Mouse (Mus musculus): ENCODE results near the gene Nipa1. TPM values are rescaled to one million over a fixed set of nuclear protein-coding genes. Genes with fewer than 3 reads are reported as not detected.

The Nipa1 gene
- polyA plus RNA-seq, 1 experiment from 2014 or later = 14.8 TPM

DNA sequence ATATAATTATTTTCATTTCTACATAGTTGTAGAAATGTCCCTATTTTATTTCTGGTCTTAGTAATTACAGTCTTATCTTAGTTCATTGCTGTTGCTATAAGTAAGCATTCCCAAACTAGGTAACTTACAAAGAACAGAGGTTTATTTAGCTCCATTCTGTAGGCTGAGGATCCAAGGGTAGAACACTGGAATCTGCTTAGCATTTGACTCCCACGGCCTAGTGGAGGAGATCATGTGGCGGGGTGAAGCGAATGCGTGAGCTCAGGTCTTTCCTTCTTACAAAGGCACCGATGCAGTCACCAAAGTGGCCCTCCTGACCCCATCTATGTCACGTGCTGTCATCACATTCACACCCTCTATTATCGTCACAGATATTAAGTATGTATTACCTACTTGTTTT, 27.9 kb downstream of the Nipa1 start:
- no peaks in the 10 kb centered on the region for H3K36me3 ChIP-seq (ENCODE audit: poor library complexity, severe bottlenecking)
- H3K27me3 ChIP-seq = no peaks in the 10 kb centered on the region
- H3K27ac ChIP-seq = no peak overlapping the region
- H3K9me3 ChIP-seq (replicated peaks) = no peaks in the 10 kb centered on the region
- no peak for ATAC-seq
- no peak overlapping the region for H3K4me2 ChIP-seq
- 94% methylated on average over 7 of the region's 7 CpGs for WGBS
- no peak overlapping the region for H3K4me3 ChIP-seq
- no peaks in the 10 kb centered on the region for H3K4me1 ChIP-seq
- H3K9ac ChIP-seq = no peak overlapping the region

DNA sequence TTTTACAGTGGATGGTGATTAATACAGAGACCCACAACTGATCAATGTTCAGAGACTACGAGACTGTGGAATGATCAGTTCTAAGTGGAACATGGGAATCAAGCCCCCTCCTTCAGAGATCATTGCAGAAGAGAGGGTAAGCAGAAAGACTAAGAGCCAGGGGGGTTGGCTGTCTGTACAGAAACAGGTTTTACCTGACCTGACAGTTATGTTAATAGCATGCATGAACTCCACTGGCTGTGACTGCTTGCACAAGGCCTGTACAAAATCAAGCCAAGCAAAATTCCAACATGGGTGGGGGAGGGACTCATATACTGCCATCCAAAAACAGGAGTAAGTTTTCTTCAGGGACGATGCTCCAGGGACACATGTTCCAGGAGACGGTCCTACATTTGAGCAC, 28.6 kb downstream of the Nipa1 start:
- no peak overlapping the region for H3K4me2 ChIP-seq
- no peak overlapping the region for H3K9ac ChIP-seq
- H3K4me1 ChIP-seq = no peaks in the 10 kb centered on the region
- no peaks in the 10 kb centered on the region for H3K36me3 ChIP-seq (ENCODE audit: poor library complexity, severe bottlenecking)
- ATAC-seq = no peak
- no peak overlapping the region for H3K4me3 ChIP-seq
- no peaks in the 10 kb centered on the region for H3K9me3 ChIP-seq (replicated peaks)
- no peaks in the 10 kb centered on the region for H3K27me3 ChIP-seq
- no peak overlapping the region for H3K27ac ChIP-seq
- WGBS = 94% methylated on average over 3 of the region's 3 CpGs

DNA sequence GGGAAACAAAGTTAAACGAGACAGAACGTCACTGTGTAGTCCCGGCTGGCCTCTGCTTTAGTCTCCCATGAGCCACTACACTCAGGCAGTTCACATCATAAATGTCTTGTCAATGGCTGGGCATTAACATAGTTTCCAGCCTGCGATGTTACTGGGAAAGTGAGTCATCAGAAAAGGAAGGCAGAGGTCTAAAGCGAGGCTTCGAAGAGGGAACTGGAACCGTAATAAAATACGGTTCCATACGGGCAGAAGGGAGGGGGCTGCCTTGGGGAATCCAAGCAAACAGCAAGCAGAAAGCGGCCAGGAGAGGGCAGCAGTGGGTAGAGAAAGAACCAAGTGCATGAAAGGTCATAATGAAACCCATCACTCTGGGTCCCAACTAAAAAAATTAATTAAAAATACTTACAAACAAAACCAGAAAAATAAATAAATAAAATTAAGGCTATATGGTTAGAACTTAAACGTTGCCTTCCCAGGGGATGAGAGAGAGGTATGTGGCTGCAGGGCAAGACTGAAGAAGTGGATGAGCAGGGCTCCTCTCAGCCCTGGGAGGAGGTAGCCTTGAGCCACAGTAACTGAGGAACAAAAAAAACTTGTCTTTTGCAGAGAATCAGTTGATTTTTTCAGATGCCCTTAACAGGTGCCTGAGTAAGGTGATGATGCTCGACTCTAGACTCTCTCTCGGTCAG, 33.1 kb downstream of the Nipa1 start:
- no peak overlapping the region; the same call in 1 of the 2 replicates for H3K9ac ChIP-seq
- no peak overlapping the region for H3K27ac ChIP-seq
- peak overlapping the region; percentile 28; the same call in 1 of the 2 replicates for H3K4me2 ChIP-seq
- H3K4me1 ChIP-seq = no peaks in the 10 kb centered on the region
- H3K27me3 ChIP-seq = no peaks in the 10 kb centered on the region
- no peaks in the 10 kb centered on the region for H3K9me3 ChIP-seq (replicated peaks)
- peaks cover 11% of the 10 kb centered on the region; the same call in 1 of the 2 replicates for H3K36me3 ChIP-seq (ENCODE audit: poor library complexity, severe bottlenecking)
- ATAC-seq = peak; percentile 79
- 38% methylated on average over 13 of the region's 13 CpGs for WGBS
- no peak overlapping the region for H3K4me3 ChIP-seq

DNA sequence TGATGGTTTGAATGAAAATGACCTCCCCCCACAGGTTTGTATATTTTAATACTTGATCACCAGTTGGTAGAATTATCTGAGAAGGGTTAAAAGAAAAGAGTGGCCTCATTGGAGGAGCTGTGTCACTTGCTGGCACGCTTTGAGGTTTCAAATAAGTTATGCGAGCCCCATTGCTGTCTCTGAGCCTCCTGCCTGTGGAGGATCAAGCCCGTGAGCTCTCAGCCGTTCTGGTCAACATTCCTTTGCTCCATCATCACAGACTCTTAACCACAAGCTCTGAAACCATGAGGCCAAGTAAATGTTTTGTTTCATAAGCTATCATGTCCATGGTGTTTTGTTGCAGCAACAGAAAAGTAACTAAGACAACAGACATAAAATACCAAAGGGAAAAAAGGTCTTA, 35.0 kb downstream of the Nipa1 start:
- ATAC-seq = no peak

DNA sequence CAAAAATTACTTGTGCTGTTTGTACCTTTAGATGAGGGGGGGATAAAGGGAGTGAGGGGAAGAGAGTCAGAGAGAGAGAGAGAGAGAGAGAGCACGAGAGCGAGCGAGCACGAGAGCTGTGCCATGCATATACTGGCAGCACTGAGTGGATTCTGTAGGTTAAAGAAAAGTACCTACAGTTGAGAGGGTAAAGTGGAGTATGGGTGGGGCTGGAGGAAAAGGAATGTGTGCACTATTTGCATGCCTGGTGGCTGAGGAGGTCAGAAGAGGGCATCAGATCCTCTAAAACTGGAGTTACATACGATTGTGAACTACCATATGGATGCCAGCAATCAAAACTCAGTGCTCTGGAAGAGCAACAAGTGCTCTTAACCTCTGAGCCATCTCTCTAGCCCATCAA, 36.6 kb downstream of the Nipa1 start:
- ATAC-seq = no peak
- WGBS = 93% methylated on average over 5 of the region's 5 CpGs
- H3K27ac ChIP-seq = no peak overlapping the region

More for the DNA sequence above, 35.0 kb downstream of the Nipa1 start:
- no peaks in the 10 kb centered on the region for H3K27me3 ChIP-seq
- H3K4me1 ChIP-seq = no peaks in the 10 kb centered on the region
- H3K9ac ChIP-seq = no peak overlapping the region
- WGBS = 71% methylated on average over 4 of the region's 4 CpGs
- H3K27ac ChIP-seq = no peak overlapping the region
- H3K4me3 ChIP-seq = no peak overlapping the region
- H3K9me3 ChIP-seq (replicated peaks) = no peaks in the 10 kb centered on the region
- peaks cover 17% of the 10 kb centered on the region for H3K36me3 ChIP-seq (ENCODE audit: poor library complexity, severe bottlenecking)
- no peak overlapping the region for H3K4me2 ChIP-seq

DNA sequence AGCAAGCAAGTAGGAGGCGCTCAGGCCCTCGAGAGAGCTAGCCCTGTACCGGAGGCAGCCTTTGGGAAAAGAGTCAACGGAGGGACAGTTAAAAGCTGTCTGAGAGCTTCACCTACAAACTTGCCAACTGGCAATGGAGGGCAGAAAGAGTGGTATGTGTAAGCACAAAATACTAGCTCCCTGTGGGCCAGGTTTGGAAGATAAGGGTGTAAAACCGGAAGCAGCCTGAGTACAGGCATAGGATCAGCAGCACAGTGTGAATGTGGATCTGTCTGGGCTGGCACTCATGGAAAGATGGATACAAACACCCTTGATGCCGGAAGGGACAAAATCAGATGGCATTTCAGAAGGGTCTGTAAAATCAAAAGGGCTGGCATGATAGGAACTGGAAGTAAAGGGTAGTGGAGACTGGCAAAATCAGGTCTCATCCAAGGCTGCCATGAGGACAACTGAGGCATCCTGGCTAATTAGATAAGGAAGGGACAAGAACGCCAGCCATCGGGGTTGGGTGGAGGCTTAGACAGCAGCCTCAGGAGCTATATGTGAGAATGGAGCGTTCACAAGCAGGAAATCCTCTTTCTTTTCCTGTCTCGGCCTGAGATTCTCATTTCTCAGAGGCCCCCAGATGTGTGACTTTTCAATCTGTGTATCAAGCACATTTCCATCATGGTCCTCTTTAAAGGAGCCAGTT, 37.6 kb downstream of the Nipa1 start:
- no peaks in the 10 kb centered on the region for H3K4me1 ChIP-seq
- no peaks in the 10 kb centered on the region for H3K27me3 ChIP-seq
- H3K27ac ChIP-seq = no peak overlapping the region
- no peak for ATAC-seq
- H3K4me3 ChIP-seq = no peak overlapping the region
- peaks cover 25% of the 10 kb centered on the region for H3K36me3 ChIP-seq (ENCODE audit: poor library complexity, severe bottlenecking)
- WGBS = 91% methylated on average over 10 of the region's 10 CpGs
- no peak overlapping the region for H3K4me2 ChIP-seq
- H3K9ac ChIP-seq = no peak overlapping the region
- no peaks in the 10 kb centered on the region for H3K9me3 ChIP-seq (replicated peaks)

More for the DNA sequence above, 36.6 kb downstream of the Nipa1 start:
- H3K4me3 ChIP-seq = no peak overlapping the region
- H3K4me1 ChIP-seq = no peaks in the 10 kb centered on the region
- no peaks in the 10 kb centered on the region for H3K27me3 ChIP-seq
- H3K9ac ChIP-seq = no peak overlapping the region
- H3K4me2 ChIP-seq = no peak overlapping the region
- H3K36me3 ChIP-seq (ENCODE audit: poor library complexity, severe bottlenecking) = peaks cover 25% of the 10 kb centered on the region
- no peaks in the 10 kb centered on the region for H3K9me3 ChIP-seq (replicated peaks)

DNA sequence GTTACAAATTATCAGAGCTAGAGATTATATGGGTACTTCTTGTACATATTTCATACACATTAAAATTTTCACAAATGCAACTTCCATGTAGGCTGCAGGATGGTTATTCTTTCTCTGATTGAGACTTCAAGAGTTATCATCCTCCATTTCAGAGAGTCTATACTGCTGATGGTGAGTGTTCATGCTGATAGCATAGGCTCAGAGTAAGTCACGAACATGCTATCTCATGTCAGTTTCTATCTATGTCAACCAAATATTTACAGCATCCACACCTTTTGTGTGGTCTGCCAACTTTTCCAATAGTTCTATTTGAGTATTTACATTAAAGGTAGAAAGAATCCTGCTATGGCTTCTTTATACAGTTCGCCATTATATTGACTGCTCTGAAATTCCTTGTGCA, 38.2 kb downstream of the Nipa1 start:
- no peak for ATAC-seq
- H3K9me3 ChIP-seq (replicated peaks) = no peaks in the 10 kb centered on the region
- no peak overlapping the region for H3K9ac ChIP-seq
- no peaks in the 10 kb centered on the region for H3K4me1 ChIP-seq
- H3K4me3 ChIP-seq = no peak overlapping the region
- H3K36me3 ChIP-seq (ENCODE audit: poor library complexity, severe bottlenecking) = peaks cover 25% of the 10 kb centered on the region
- no peak overlapping the region for H3K4me2 ChIP-seq
- no peak overlapping the region for H3K27ac ChIP-seq
- H3K27me3 ChIP-seq = no peaks in the 10 kb centered on the region
- WGBS = 95% methylated on average over 2 of the region's 2 CpGs

DNA sequence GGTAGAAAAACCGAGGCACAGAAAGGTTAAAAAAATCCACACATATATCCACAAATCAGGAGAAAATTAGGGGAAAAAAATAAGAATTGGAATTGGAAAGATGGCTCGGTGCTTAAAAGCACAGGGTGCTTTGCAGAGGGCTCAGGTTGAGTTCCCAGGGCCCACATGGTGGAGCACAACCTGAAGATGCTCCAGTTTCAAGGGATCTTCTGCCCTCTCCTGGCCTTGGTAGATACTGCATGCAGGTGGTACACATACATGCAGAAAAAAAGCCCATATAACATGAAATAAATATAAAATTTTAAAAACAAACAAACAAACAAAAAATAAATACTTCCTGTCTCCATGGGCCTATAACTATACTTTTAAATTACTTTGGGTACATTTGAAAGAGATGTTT, 45.3 kb downstream of the Nipa1 start:
- peaks cover 17% of the 10 kb centered on the region for H3K36me3 ChIP-seq (ENCODE audit: poor library complexity, severe bottlenecking)
- H3K4me1 ChIP-seq = no peaks in the 10 kb centered on the region
- no peaks in the 10 kb centered on the region for H3K9me3 ChIP-seq (replicated peaks)
- no peak for ATAC-seq
- no peak overlapping the region for H3K27ac ChIP-seq
- no peak overlapping the region for H3K4me3 ChIP-seq
- no peak overlapping the region for H3K9ac ChIP-seq
- no peaks in the 10 kb centered on the region for H3K27me3 ChIP-seq
- no peak overlapping the region for H3K4me2 ChIP-seq
- WGBS = 92% methylated on average over 2 of the region's 2 CpGs

DNA sequence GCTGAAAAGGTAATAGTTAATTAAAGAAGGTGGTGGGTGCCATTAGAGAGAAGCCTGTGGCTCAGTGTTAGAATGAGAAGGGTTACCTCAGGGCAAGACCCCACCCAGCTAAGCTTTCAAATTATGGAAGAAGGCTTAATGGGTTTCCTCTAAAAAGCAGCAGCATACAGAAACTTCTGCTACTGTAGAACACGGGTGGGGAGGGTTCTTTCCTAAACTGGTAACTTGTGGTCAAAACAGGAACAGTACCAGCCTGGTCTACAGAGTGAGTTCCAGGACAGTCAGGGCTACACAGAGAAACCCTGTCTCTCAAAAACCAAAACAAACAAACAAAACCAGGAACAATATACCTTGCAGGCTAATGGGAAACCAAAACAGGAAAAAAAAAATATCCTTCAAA, 50.3 kb downstream of the Nipa1 start:
- no peak overlapping the region for H3K9ac ChIP-seq

DNA sequence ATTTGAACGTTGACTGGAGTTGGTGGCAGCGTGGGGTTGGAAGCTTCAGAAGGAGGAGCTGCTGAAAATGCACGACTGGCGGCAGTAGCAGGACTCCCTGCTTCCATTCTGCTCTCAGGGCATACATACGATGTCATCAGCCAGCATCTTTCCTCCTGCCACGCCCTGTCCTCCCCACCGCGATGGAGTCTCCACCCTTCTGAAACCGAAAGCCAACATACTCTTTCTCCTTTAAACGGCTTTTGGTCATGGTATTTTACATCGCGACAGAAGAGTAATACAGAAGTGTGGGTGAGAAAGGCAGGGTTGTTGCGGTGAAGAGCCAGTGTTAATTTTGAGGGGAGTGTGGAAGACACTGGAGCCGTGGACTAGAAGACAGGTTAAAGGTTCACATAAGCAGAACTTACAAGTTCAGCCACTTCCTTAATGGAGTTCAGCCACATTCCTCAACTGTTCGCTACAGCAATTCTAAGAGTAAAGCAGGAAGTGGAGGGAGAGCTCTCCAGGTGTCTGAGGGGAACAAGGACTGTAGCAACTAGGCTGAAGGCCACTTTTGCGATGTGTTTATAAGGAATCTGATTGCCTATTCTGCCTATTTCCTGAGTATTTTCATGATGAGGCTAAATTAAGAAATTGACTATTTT, 51.4 kb downstream of the Nipa1 start:
- Histone ChIP-seq H3K9ac (no peak overlapping the region), H3K27me3 (no peaks in the 10 kb centered on the region), H3K27ac (no peak overlapping the region), H3K4me1 (peaks cover under 1% of the 10 kb centered on the region; the same call in 1 of the 2 replicates), H3K36me3 (ENCODE audit: poor library complexity, severe bottlenecking) (0 out of 2 replicates have a peak, but pooled peaks cover 4% of the 10 kb centered on the region), H3K4me2 (no peak overlapping the region), H3K4me3 (no peak overlapping the region), H3K9me3 (replicated peaks) (no peaks in the 10 kb centered on the region)
- 60% methylated on average over 16 of the region's 16 CpGs for WGBS
- ATAC-seq = no peak

More for the DNA sequence above, 50.3 kb downstream of the Nipa1 start:
- Histone ChIP-seq H3K27ac (no peak overlapping the region), H3K36me3 (ENCODE audit: poor library complexity, severe bottlenecking) (0 out of 2 replicates have a peak, but pooled peaks cover 11% of the 10 kb centered on the region), H3K4me1 (no peaks in the 10 kb centered on the region), H3K4me2 (no peak overlapping the region), H3K27me3 (no peaks in the 10 kb centered on the region), H3K9me3 (replicated peaks) (no peaks in the 10 kb centered on the region), H3K4me3 (no peak overlapping the region)
- 55% methylated on average over 1 of the region's 1 CpGs for WGBS
- no peak for ATAC-seq

DNA sequence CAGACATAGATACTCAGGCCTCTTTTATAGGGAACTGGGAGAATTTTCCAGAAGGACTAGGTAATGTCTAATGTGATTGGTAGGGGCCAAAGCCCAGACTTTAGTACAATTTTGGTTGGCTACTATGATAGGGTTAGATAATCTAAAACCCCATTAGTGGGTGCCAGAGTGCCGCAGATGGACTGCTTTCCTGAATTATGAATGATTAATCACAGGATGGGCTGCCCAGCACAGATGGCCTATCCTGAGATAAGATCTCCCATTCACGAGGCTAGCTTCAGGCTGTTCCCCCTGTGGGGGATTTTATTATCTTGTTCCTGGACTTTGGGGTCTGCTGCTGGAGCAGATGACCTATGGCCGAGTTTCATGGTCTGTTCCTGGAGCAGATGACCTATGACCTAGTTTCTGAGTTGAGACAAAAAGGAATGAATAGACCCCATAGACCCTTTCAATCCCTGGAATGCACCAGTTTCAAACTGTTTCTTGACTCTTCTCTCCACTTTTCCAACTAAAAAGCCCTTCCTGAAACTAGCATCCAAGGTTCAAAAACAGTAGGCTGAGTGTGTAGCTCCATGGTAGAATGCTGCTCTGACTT, 52.8 kb downstream of the Nipa1 start:
- Histone ChIP-seq H3K4me3 (no peak overlapping the region), H3K27me3 (no peaks in the 10 kb centered on the region), H3K27ac (no peak overlapping the region), H3K36me3 (ENCODE audit: poor library complexity, severe bottlenecking) (no peaks in the 10 kb centered on the region), H3K9ac (no peak overlapping the region), H3K4me1 (peaks cover 8% of the 10 kb centered on the region), H3K4me2 (no peak overlapping the region), H3K9me3 (replicated peaks) (no peaks in the 10 kb centered on the region)
- 49% methylated on average over 3 of the region's 3 CpGs for WGBS
- ATAC-seq = no peak

Measured in forebrain, embryonic 13.5 days (tissue).